Mouse (Mus musculus) E14TG2a.4 (cell line): ENCODE data around the gene Incenp.

Experiments used
- H3K27me3 ChIP-seq: 2 replicates; pipeline ENCODE4 v1.6.1; 2014; ENCODE audit warnings: low read length, control low read depth; ENCODE audit not compliant: insufficient read depth
- H3K36me3 ChIP-seq: 2 replicates; pipeline ENCODE4 v1.6.1; 2014; ENCODE audit warnings: low read length, control low read depth; ENCODE audit not compliant: insufficient read depth
- H3K4me1 ChIP-seq: replicated peaks from 2 replicates; pipeline ENCODE4 v1.6.1; 2014; ENCODE audit warnings: low read depth, low read length, control low read depth
- H3K4me3 ChIP-seq: replicated peaks from 2 replicates; pipeline ENCODE4 v1.5.1; 2014; ENCODE audit warnings: mild to moderate bottlenecking, low read length
- H3K9me3 ChIP-seq: 2 replicates; pipeline ENCODE4 v1.6.1; 2014; ENCODE audit warnings: low read length, control low read depth
- CTCF ChIP-seq: conservative IDR thresholded peaks from 2 replicates; pipeline ENCODE4 v1.5.1; 2014; ENCODE audit warnings: low read length
- NANOG ChIP-seq: IDR thresholded peaks from 2 replicates; pipeline ENCODE4 v1.6.1; 2014; ENCODE audit warnings: borderline replicate concordance, low read length, mixed read lengths
- POU5F1 ChIP-seq: IDR thresholded peaks from 2 replicates; pipeline ENCODE4 v1.6.1; 2014; ENCODE audit warnings: low read length, borderline replicate concordance

Incenp gene

DNA sequence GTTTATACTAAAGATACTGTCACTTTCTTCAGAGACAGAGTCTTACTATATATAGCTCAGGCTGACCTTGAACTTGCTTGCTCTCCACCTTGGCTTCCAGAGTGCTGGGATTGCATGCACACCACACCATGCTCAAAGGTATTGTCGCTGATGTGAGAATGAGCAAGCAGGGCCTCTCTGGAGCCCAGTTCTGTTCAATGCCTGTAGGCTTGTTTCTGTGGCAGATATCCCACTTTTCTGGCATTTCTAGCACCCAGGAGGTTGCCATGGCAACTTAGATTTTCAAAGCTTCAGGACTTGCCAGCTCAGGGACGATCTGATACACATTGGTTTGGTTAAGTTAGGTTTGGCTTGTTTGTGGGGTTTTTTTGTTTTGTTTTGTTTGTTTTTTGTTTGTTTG lies 22.9 kb upstream of the Incenp start:
- H3K4me3 ChIP-seq: no peak overlapping the region
- peaks cover 7% of the 10 kb centered on the region; the same call in 1 of the 2 replicates for H3K27me3 ChIP-seq
- peaks cover 56% of the 10 kb centered on the region for H3K4me1 ChIP-seq
- H3K36me3 ChIP-seq: no peaks in the 10 kb centered on the region
- no peaks in the 10 kb centered on the region for H3K9me3 ChIP-seq
- no peak for TF ChIP-seq CTCF
- TF ChIP-seq NANOG: no peak
- TF ChIP-seq POU5F1: no peak

DNA sequence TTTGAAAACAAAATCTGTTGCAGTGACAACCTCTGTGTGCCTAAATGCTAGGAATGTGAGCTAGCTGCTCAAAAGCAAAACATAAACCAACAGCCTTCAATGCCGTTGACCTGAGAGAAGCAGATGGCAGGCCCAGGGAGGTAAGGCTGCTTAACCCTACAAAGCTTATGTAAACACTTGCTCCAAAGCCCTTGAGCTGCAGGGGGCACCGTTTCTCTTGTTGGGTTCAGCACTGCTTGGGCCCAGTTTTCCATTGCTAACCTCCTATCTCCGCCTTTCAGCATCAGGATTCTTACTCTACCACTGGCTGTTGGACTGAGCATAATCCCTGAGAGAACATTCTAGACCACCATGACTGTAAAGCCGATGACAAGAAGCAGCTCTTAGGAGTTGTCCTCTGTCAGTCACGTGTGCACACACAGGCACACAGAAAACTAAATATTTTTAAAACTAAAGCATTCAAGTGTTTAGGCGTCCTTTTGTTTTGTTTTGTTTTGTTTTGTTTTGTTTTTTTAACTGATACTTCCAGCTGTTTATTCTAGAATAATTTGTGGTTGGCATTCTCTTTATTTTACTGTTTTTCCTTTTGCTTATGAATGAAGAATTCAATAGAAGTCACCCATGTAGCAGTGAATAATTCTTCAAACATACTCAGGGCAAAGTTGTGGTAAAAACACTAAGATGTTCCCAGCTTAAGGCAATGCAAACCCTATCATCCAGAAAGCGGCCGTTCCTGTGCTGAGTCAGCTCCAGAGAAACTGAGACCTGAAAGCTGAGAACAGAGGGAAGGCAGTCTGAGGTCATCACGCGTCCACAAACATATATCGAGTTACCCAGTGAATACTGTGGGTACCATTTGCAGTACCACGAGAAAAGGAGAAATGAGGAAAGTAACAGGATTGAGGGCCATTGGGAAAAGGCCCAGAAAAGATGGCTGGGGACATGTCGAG lies 21.8 kb upstream of the Incenp start:
- Histone ChIP-seq H3K4me1 (peaks cover 56% of the 10 kb centered on the region), H3K36me3 (no peaks in the 10 kb centered on the region), H3K9me3 (no peaks in the 10 kb centered on the region), H3K4me3 (no peak overlapping the region), H3K27me3 (no peaks in the 10 kb centered on the region)
- TF ChIP-seq CTCF: no peak
- no peak for TF ChIP-seq POU5F1
- no peak for TF ChIP-seq NANOG

DNA sequence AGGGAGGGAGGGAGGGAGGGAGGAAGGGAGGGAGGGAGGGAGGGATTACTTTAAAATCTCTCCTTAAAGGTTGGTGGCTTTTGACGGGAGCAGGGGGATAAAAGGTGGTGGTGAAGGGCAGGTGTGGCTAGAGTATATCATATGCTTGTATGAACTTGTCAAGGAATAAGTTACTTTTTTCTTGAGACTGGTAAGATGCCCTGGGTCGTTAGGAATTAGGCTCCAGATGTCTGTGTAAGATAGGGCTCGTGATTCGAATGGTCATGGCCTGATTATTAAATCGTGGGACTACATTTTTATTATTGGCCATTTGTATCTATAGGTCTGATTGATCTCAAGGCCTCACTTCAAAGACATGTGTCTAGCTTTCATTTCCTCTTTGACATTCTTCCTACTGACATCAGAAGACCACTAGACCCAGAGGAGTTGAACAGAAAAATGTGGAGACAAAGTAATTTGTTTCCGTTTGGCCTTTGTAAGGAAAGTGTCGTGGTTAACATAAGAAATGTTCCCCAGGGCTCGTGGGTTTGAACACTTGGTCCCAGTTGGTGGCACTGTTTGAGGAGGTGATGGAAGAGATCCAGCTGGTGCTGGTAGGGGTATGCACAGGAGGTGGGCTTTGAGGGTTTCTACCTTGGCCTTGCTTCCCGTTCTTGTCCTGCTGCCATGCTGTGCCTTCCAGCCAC lies 19.0 kb upstream of the Incenp start:
- no peaks in the 10 kb centered on the region for H3K36me3 ChIP-seq
- TF ChIP-seq CTCF (no peak), NANOG (no peak), POU5F1 (no peak)
- H3K4me3 ChIP-seq: no peak overlapping the region
- peaks cover 38% of the 10 kb centered on the region for H3K4me1 ChIP-seq
- H3K27me3 ChIP-seq: no peaks in the 10 kb centered on the region
- no peaks in the 10 kb centered on the region for H3K9me3 ChIP-seq

DNA sequence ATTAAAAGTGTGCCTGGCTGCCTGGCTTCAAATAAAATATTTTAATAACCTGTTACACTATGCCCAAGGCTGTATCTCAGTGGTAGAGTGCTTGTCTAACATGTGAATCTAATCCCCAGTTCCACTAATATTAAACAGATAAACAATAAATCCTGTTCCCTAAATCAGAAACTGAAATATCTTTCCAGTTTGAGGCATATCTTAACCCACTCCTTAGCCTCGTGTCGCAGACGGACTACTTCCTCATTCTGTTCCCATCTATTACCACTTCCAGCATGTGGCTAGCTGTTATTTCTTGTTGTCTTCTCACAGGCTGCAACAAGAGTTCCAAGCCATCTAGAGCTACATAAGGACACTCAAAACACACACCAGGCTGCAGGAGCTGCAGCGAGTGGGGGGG lies 18.4 kb upstream of the Incenp start:
- Histone ChIP-seq H3K36me3 (no peaks in the 10 kb centered on the region), H3K9me3 (no peaks in the 10 kb centered on the region), H3K27me3 (no peaks in the 10 kb centered on the region), H3K4me3 (no peak overlapping the region), H3K4me1 (peaks cover 32% of the 10 kb centered on the region)
- no peak for TF ChIP-seq POU5F1
- TF ChIP-seq NANOG: no peak
- TF ChIP-seq CTCF: no peak

DNA sequence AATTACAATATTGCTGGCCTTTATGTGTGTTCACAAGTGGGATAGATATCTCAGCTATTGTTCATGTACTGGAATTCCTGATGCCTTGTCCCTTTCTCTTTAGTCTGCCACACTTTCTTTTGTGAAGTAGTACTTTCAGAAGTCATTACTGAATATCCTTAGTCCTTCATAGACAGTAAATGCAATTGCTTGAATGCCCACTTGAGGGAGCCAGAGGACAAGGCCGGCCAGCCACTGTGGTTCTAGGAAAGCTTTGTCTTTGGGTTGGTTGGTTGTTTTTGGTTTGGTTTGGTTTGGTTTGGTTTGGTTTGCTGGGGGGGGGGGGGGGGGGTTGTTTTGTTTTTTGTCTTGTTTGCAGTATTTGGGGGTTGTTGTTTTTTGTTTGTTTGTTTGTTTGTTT lies 16.6 kb upstream of the Incenp start:
- TF ChIP-seq NANOG (no peak), CTCF (peak; percentile 90), POU5F1 (no peak)
- no peaks in the 10 kb centered on the region for H3K9me3 ChIP-seq
- H3K36me3 ChIP-seq: no peaks in the 10 kb centered on the region
- no peaks in the 10 kb centered on the region for H3K27me3 ChIP-seq
- peaks cover 14% of the 10 kb centered on the region for H3K4me1 ChIP-seq
- no peak overlapping the region for H3K4me3 ChIP-seq

DNA sequence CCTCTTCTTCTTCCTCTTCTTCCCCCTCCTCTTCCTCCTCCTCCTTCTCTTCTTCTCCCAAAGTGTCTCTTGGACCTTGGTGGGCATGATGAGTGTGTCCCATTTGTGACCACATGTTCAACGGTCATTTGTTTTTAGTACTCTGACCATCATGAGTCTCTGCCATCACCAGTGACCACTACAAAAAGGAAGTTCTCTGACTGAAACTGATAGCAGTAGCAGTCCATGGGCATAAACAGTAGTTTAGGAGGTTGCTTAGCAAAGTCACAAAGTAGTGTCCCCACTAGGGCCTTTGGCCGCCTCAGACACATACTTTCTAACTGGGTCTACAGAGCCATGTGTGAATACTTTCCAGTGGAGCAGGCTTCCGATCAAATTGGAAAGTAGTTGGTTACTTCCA lies 15.0 kb upstream of the Incenp start:
- no peaks in the 10 kb centered on the region for H3K9me3 ChIP-seq
- H3K27me3 ChIP-seq: no peaks in the 10 kb centered on the region
- H3K36me3 ChIP-seq: no peaks in the 10 kb centered on the region
- no peak overlapping the region for H3K4me3 ChIP-seq
- TF ChIP-seq NANOG: no peak
- no peak for TF ChIP-seq CTCF
- no peak for TF ChIP-seq POU5F1
- H3K4me1 ChIP-seq: peaks cover 8% of the 10 kb centered on the region

DNA sequence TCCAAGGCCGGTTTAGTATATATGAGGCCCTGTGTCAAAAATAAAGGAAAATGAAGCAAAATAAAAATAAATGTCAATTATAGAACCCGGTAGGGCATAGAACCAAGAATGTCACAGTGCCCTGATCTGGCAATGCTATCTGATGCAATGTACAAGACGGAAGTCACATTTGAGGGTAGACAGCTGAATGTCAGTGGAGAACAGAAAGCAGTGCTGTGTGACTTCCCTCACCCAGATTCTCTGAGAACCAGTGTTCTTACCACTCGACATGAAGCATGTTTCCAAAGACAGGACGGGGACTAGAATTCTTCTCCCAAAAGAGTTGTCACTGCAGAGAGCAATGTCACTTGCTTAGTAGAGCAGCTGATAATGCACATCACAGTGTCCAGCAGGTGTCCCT lies 14.4 kb upstream of the Incenp start:
- peaks cover 9% of the 10 kb centered on the region for H3K4me1 ChIP-seq
- TF ChIP-seq NANOG (no peak), POU5F1 (no peak), CTCF (no peak)
- no peaks in the 10 kb centered on the region for H3K9me3 ChIP-seq
- no peaks in the 10 kb centered on the region for H3K36me3 ChIP-seq
- H3K4me3 ChIP-seq: no peak overlapping the region
- H3K27me3 ChIP-seq: no peaks in the 10 kb centered on the region

DNA sequence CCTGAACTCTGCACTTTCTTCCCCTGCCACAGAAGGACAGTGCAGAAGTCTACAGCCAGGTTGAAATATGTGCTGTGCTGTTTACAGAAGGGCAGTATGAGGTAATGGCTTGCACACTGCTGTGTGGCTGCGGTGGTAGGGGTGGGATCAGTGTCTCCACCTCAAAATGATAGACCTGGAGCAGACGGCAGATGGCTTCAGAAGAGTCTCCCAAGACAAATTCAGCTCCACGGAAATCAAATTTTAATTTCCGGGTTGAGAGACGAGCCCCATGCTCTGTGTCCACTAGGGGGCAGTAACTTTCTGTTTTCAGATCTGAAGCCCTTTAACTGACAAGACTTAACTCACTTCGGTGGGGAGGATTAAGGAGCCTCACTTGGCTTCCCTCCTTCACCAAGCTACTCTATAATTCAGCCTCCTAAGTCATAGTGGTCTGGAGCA lies 12.0 kb upstream of the Incenp start:
- Histone ChIP-seq H3K4me1 (0 out of 2 replicates have a peak, but pooled peaks cover 3% of the 10 kb centered on the region), H3K9me3 (no peaks in the 10 kb centered on the region), H3K27me3 (no peaks in the 10 kb centered on the region), H3K36me3 (no peaks in the 10 kb centered on the region), H3K4me3 (no peak overlapping the region)
- TF ChIP-seq POU5F1 (no peak), CTCF (peak; percentile 91), NANOG (no peak)
